Mouse (Mus musculus) G1E (cell line): ENCODE results near the gene Col6a3.

Experiments
- CTCF ChIP-seq: IDR thresholded peaks from 2 replicates; pipeline ENCODE4 v1.5.1; 2012; ENCODE audit warnings: low read depth, low read length, inconsistent platforms, mixed read lengths
- GATA1 ChIP-seq: IDR thresholded peaks from 2 replicates; pipeline ENCODE4 v1.6.1; 2012; ENCODE audit warnings: borderline replicate concordance, low read length, inconsistent platforms, mixed read lengths
- GATA2 ChIP-seq: IDR thresholded peaks from 2 replicates; pipeline ENCODE4 v1.6.1; 2012; ENCODE audit warnings: low read depth, low read length, inconsistent platforms, borderline replicate concordance
- POLR2AphosphoS5 ChIP-seq: IDR thresholded peaks from 2 replicates; pipeline ENCODE4 v1.6.1; 2012; ENCODE audit warnings: low read depth, low read length, inconsistent platforms; ENCODE audit not compliant: insufficient replicate concordance
- TAL1 ChIP-seq: conservative IDR thresholded peaks from 2 replicates; pipeline ENCODE4 v1.6.1; 2012; ENCODE audit warnings: low read depth, low read length, inconsistent platforms, mixed read lengths

DNA sequence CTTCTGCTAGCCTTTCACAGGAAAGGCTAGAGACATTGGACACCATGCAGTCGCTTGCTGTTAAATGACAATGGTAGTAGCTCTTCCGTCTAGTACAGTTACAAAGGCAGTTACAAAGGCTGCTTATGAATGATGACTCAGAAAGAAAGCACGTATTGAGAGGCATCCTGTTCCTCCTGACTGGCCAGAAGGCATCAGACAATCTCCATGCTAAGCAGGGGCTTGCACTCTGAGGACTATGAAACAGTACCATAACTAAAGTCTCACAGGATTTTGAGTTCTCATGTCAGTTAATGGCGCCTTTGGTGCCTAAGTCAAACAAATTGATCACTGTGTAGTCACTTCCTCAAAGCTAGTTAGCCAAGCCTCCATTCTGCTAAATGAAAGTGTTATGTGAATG is 72.6 kb downstream of the Col6a3 start:
- no peak for TF ChIP-seq CTCF
- no peak for TF ChIP-seq GATA1
- no peak for TF ChIP-seq POLR2AphosphoS5
- TF ChIP-seq TAL1, result no peak
- no peak for TF ChIP-seq GATA2
